Mouse (Mus musculus) urinary bladder, postnatal 36 days (tissue): Measurements from ENCODE around the gene Gm20509.
A peak's percentile ranks its signal among the peaks of the same experiment; 100 is the strongest.
"Not testable (repeated sequence)": the region's sequence is repeated elsewhere in the genome, so short reads cannot be mapped to it uniquely, and the experiment has no call there.

Experiments used
- DNase-seq, 2 experiments: peaks; one replicate each; pipeline ENCODE4 v3.0.0; 2022; ENCODE audit warnings: low spot score in 2 of 2, mixed read lengths in 1 of 2

Gene Gm20509

DNA sequence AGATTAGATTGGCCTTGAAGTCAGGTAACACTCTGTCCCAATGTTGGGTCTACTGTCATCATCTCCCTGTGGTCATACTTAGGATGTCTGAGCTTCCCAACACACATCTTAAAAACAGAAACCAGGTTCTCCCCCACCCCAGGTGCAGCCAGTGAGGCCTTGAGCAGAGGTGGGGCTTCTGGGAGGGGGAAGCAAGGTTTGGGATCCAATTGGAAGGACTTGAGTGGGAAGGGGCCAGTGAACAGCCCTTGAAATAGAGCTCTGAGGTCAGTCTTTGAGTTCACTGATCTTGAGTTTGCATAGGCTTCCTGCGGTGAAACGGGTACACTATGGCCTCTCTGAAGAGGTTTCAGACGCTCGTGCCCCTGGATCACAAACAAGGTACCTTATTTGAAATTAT is at the start of gene Gm20509:
TSS of gene Gm20509 (plus strand) at position 290 of the 400 bp plus-strand sequence.
- no peak for DNase-seq

- DNase-seq, result no peak
These were observed 46.8 kb upstream of the Gm20509 start for GRCm38 (mm10) chr9:73055441-73055911.

GRCm38 (mm10) chr9:73059224-73059623 is 43.0 kb upstream of the Gm20509 start:
- no peak for DNase-seq

- no peak for DNase-seq
These were observed 38.5 kb upstream of the Gm20509 start for GRCm38 (mm10) chr9:73063621-73064290.

- DNase-seq, result no peak
These were observed 35.2 kb upstream of the Gm20509 start for GRCm38 (mm10) chr9:73067086-73067485.

GRCm38 (mm10) chr9:73068230-73068679 is 34.0 kb upstream of the Gm20509 start:
- peak in 1 of 2 experiments; percentile 23 for DNase-seq

GRCm38 (mm10) chr9:73068688-73069087 is 33.6 kb upstream of the Gm20509 start:
- no peak for DNase-seq

GRCm38 (mm10) chr9:73070971-73071659 is 31.2 kb upstream of the Gm20509 start:
- DNase-seq, result no peak

- no peak for DNase-seq
These were observed 29.8 kb upstream of the Gm20509 start for GRCm38 (mm10) chr9:73072426-73072825.

- DNase-seq, result no peak
These were observed 29.1 kb upstream of the Gm20509 start for GRCm38 (mm10) chr9:73073169-73073568.

DNA sequence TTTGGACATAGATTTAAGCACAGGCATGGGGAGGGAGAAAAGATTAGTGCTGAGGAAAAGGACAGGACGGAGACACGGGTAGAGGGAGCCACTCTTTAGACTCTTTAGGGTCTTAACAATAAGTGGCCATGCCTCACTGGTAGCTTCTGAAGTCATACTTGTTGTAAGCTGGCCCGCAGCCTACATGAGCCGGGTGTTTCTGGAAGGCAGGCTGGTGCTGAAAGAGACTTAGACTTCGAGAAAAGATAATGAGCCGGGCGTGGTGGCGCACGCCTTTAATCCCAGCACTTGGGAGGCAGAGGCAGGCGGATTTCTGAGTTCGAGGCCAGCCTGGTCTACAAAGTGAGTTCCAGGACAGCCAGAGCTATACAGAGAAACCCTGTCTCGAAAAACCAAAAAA is 22.9 kb upstream of the Gm20509 start:
- not testable (repeated sequence) for DNase-seq

DNA sequence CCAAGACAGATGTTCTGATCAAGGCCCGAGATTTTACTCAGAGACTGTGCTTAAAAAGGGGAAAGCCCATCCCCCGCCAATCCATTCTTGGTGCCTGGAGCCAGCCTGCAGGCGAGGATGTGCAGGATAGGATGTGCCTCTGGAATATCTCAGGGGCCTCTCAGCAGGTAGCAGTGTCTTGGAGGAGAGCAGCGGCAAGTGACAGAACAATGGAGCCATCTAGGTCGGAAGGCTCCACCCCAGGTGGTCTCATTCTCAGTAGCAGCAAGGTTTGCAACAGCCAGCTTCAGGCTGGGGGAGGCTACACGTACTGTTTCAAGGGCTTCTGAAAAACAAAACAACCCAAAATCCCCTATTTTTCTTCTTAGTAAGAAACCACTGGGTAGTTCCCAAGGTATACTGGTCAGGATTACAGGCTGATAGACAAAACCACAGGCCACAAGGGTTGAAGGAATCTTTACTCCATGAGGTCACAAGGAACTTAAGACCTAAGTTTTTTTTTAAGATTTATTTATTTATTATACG is 22.4 kb upstream of the Gm20509 start:
- no peak for DNase-seq

DNA sequence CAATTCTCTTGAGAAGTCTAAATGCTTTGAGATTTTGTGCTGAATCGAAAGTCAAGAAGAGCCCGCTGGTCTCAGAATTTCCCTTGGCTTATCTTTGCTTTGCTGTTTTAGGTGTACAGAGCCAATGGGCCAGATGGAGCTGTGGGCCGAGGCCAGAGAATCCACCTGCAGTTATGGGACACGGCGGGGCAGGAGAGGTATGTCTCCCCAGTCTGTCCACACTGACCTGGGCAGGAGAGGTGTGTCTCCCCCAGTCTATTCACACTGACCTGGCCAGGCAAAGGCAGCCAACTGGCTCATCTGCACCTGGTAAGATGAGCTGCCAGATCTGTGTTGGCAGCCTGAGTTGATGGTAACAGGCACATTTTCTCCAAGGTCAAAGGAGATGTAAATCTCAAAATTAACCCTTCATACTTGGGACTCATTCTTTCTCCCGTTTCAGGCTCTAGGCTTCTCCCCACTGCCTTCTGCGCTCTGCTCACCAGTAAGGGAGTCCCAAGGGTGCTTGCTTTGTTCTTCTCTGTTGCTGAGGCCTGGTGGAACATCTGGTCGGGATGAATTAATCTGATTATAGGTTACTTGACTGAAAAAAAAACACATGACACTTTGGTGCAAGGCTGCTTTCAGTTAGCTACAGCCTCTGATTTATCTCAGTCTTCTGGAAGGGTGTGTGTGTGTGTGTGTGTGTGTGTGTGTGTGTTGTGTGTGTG is 19.8 kb upstream of the Gm20509 start:
- no peak for DNase-seq

DNA sequence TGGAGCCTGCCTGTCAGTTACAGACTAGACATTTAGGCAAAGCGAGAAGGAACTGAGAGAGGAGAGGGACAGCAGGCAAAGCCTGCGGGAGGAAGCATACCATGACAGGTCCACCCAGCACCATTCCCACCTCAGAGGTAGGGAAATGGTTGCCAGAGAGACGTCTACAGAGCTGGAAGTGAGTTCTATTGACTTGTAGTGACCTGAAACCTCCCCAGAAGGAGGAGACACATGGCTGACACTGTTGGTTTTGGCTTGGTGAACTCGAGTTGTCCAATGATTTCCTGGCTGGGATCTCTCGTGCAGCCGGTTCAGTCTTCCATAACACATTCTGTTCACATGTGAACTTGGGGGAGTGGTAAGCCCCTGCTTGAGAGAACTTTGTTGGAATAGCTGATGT is 18.3 kb upstream of the Gm20509 start:
- no peak for DNase-seq

GRCm38 (mm10) chr9:73085845-73086244 is 16.4 kb upstream of the Gm20509 start:
- peak in 1 of 2 experiments; percentile 20 for DNase-seq

DNA sequence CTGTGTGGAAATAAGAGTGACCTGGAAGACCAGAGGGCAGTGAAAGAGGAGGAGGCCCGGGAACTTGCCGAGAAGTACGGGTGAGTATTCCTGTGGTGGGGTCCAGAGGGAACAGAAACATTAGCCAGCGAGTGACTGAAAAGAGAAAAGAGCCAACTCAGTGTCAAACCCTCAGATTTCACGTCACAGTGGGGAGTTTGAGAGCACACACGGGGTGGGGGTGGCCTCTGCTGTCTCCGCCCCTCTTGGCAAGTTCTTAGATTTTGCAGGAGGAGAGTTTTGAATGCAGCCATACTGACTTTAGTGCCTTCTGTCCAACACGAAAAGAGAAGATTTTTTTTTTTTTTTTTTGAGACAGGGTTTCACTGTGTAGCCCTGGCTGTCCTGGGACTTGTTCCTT is 15.1 kb upstream of the Gm20509 start:
- no peak for DNase-seq

DNA sequence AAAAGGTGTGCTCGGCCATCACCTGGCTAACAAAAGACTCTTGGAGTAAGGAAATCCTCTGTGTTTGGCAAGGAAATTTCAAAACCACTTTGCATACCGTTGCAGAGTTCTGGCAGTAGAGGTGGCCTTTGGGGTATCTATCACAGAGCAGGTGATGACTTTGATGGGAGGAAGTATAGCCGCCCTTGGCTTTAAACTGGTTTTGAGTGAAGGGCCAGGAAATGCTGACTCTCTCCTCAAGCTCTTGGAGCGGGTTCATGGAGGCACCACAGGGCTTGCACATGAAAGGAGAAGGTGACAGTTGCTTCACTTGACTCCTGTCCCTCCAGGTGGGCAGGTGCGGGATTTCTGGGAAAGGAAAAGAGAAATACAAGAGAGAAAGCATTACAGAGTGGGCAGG is 14.7 kb upstream of the Gm20509 start:
- no peak for DNase-seq

GRCm38 (mm10) chr9:73089222-73089920 is 12.9 kb upstream of the Gm20509 start:
- peak in 1 of 2 experiments; percentile 30 for DNase-seq

DNA sequence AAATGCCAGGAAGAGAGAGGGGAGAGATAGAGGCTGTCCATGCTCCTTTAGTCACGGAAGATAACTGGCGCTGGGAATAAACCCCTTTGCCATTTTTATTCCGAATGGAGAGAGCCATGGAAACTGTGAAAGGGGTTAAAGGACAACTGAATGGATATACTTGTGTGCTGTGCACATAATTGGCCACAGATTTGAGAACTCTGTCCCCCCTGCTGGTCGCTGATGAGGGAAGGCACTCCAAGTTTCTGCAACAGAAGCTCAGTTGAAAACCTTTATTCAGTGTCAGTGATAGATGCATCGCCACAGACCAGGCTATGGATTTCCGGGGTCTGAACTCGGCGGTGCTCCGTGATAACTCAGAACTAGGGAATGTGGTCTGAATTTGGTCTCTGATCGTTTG is 12.1 kb upstream of the Gm20509 start:
- DNase-seq, result no peak

DNA sequence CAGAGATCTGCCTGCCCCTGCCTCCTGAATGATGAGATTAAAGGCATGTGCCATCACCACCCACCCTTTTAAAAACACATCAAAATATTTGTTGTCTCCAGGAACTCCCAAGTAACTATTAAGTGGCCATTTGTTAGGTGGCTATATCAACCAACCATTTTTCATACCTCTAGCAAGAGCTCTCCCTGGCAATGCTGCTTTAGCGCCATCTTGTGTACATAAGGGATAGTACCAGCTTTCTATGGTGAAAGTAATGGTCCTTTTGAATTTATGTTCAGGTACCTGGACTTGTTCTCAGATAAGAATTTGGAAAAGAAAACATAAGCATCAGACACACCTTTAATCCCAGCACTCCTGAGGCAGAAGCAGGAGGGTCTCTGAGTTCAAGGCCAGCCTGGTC is 10.5 kb upstream of the Gm20509 start:
- no peak for DNase-seq

DNA sequence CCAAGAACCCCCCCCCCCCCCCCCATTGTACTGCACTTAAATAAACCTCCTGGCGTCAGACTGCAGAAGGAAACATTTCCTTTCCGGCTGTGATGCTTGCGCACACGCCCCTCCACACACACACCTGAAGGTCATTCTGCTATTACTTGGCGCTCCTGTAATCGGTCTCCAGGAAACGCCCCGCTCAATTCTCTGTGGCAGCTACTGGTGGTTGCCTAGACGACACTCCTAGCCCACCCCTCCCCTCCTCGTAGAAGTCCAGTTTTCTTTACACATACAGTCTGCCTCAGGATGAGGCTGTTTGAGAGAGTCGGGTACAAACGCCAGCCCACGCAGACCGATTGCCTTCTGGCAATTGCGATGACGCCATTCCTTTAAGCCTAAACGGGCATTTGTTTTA is 7.7 kb upstream of the Gm20509 start:
- no peak for DNase-seq

GRCm38 (mm10) chr9:73097898-73098297 is 4.4 kb upstream of the Gm20509 start:
- no peak for DNase-seq
